Mouse (Mus musculus) CH12.LX (cell line): Measurements from ENCODE around the gene Rab3a. TPM values are rescaled to one million over a fixed set of nuclear protein-coding genes. Genes with fewer than 3 reads are reported as not detected.

Experiments
- DNase-seq: peaks from one replicate; pipeline ENCODE4 v3.0.0-alpha.2; 2013; ENCODE audit errors: extremely low read depth
- H3K27ac ChIP-seq: 2 replicates; pipeline ENCODE4 v1.5.1; 2012; ENCODE audit warnings: low read depth, mild to moderate bottlenecking, control low read depth, moderate library complexity; ENCODE audit not compliant: insufficient read depth
- H3K27me3 ChIP-seq: replicated peaks from 2 replicates; pipeline ENCODE3; 2012; ENCODE audit warnings: inconsistent platforms
- H3K36me3 ChIP-seq, 2 experiments: replicated peaks in 1 of 2; 2 replicates each; pipeline versions ENCODE3 to v1.6.1; 2012; ENCODE audit warnings: inconsistent platforms in 1 of 2, low read length in 1 of 2, mild to moderate bottlenecking in 1 of 2, mixed read lengths in 1 of 2, moderate library complexity in 1 of 2; ENCODE audit not compliant: control insufficient read depth in 1 of 2, insufficient read depth in 1 of 2
- H3K4me1 ChIP-seq, 2 experiments: 2 replicates each; pipeline ENCODE4 v1.6.1; 2012; ENCODE audit warnings: inconsistent platforms in 1 of 2, moderate library complexity in 1 of 2; ENCODE audit not compliant: insufficient read depth in 2 of 2, control insufficient read depth in 1 of 2
- H3K4me2 ChIP-seq: 2 replicates; pipeline ENCODE4 v1.6.1; 2012; ENCODE audit warnings: low read depth, mild to moderate bottlenecking, control low read depth; ENCODE audit not compliant: poor library complexity, insufficient read depth, severe bottlenecking
- H3K4me3 ChIP-seq, 3 experiments: fragments of 150-350 bp in 1 of 3; sonication (generic) in 1 of 3; replicated peaks in 1 of 3; 2 replicates each; pipeline versions ENCODE3 to v1.5.1; 2011 to 2012; ENCODE audit warnings: low read depth in 2 of 3, low read length in 2 of 3, mild to moderate bottlenecking in 2 of 3, moderate library complexity in 2 of 3, control low read depth in 1 of 3, improper control_type of control experiment in 1 of 3, inconsistent platforms in 1 of 3, mixed read lengths in 1 of 3; ENCODE audit not compliant: poor library complexity in 1 of 3
- H3K79me2 ChIP-seq: replicated peaks from 2 replicates; pipeline ENCODE4 v1.6.1; 2012; ENCODE audit warnings: mild to moderate bottlenecking, moderate library complexity; ENCODE audit not compliant: control insufficient read depth, poor library complexity, insufficient read depth, severe bottlenecking; ENCODE audit errors: extremely low read depth
- H3K9ac ChIP-seq: 2 replicates; pipeline ENCODE4 v1.6.1; 2012; ENCODE audit warnings: low read depth, mild to moderate bottlenecking, control low read depth, moderate library complexity; ENCODE audit not compliant: insufficient read depth
- H3K9me3 ChIP-seq: replicated peaks from 2 replicates; pipeline ENCODE3; 2012; ENCODE audit warnings: low read length, inconsistent platforms, mixed read lengths
- BHLHE40 ChIP-seq: IDR thresholded peaks from 2 replicates; pipeline ENCODE4 v1.6.1; 2011; ENCODE audit warnings: mild to moderate bottlenecking, low read depth, low read length, improper control_type of control experiment
- CHD1 ChIP-seq: IDR thresholded peaks from 2 replicates; pipeline ENCODE4 v1.6.1; 2012; ENCODE audit warnings: low read depth, low read length, improper control_type of control experiment, inconsistent platforms
- CHD2 ChIP-seq: IDR thresholded peaks from 2 replicates; pipeline ENCODE4 v1.6.1; 2011; ENCODE audit warnings: low read length, improper control_type of control experiment
- ELF1 ChIP-seq: IDR thresholded peaks from 2 replicates; pipeline ENCODE4 v1.6.1; 2014; ENCODE audit warnings: low read depth, mild to moderate bottlenecking, inconsistent platforms, low read length, improper control_type of control experiment
- EP300 ChIP-seq: IDR thresholded peaks from 2 replicates; pipeline ENCODE4 v1.6.1; 2011; ENCODE audit warnings: low read length, improper control_type of control experiment
- GABPA ChIP-seq: IDR thresholded peaks from 2 replicates; pipeline ENCODE4 v1.6.1; 2012; ENCODE audit warnings: low read depth, low read length, improper control_type of control experiment, inconsistent platforms; ENCODE audit not compliant: insufficient replicate concordance
- HCFC1 ChIP-seq: IDR thresholded peaks from 2 replicates; pipeline ENCODE4 v1.6.1; 2012; ENCODE audit warnings: low read depth, mild to moderate bottlenecking, inconsistent platforms, low read length, improper control_type of control experiment
- IRF4 ChIP-seq: IDR thresholded peaks from 2 replicates; pipeline ENCODE4 v1.6.1; 2014; ENCODE audit warnings: low read depth, mild to moderate bottlenecking, inconsistent platforms, low read length, improper control_type of control experiment
- JUN ChIP-seq: IDR thresholded peaks from 2 replicates; pipeline ENCODE4 v1.6.1; 2011; ENCODE audit warnings: low read depth, mild to moderate bottlenecking, low read length, improper control_type of control experiment, moderate library complexity; ENCODE audit not compliant: insufficient read depth
- JUND ChIP-seq: conservative IDR thresholded peaks from 2 replicates; pipeline ENCODE4 v1.6.1; 2011; ENCODE audit warnings: low read depth, low read length, improper control_type of control experiment
- KAT2A ChIP-seq: IDR thresholded peaks from 2 replicates; pipeline ENCODE4 v1.6.1; 2012; ENCODE audit warnings: low read length, improper control_type of control experiment, inconsistent platforms; ENCODE audit not compliant: insufficient replicate concordance
- MAFK ChIP-seq: IDR thresholded peaks from 2 replicates; pipeline ENCODE4 v1.6.1; 2011; ENCODE audit warnings: low read length, improper control_type of control experiment; ENCODE audit not compliant: insufficient replicate concordance
- MAX ChIP-seq: IDR thresholded peaks from 2 replicates; pipeline ENCODE4 v1.6.1; 2011; ENCODE audit warnings: low read length, improper control_type of control experiment
- MAZ ChIP-seq: IDR thresholded peaks from 2 replicates; pipeline ENCODE4 v1.6.1; 2012; ENCODE audit warnings: low read depth, mild to moderate bottlenecking, inconsistent platforms, low read length, improper control_type of control experiment, moderate library complexity
- MEF2A ChIP-seq: IDR thresholded peaks from 2 replicates; pipeline ENCODE4 v1.6.1; 2014; ENCODE audit warnings: low read depth, mild to moderate bottlenecking, inconsistent platforms, low read length, improper control_type of control experiment, borderline replicate concordance
- MXI1 ChIP-seq: IDR thresholded peaks from 2 replicates; pipeline ENCODE4 v1.6.1; 2011; ENCODE audit warnings: mild to moderate bottlenecking, low read depth, low read length, improper control_type of control experiment
- MYC ChIP-seq: IDR thresholded peaks from 2 replicates; pipeline ENCODE4 v1.6.1; 2011; ENCODE audit warnings: low read depth, mild to moderate bottlenecking, improper control_type of control experiment, low read length
- NELFE ChIP-seq: IDR thresholded peaks from 2 replicates; pipeline ENCODE4 v1.6.1; 2011; ENCODE audit warnings: low read depth, low read length, improper control_type of control experiment
- PAX5 ChIP-seq: IDR thresholded peaks from 2 replicates; pipeline ENCODE4 v1.6.1; 2012; ENCODE audit warnings: low read length, inconsistent platforms, mixed read lengths
- POLR2A ChIP-seq: IDR thresholded peaks from 2 replicates; pipeline ENCODE4 v1.6.1; 2011; ENCODE audit warnings: low read depth, mild to moderate bottlenecking, improper control_type of control experiment, low read length
- POLR2AphosphoS2 ChIP-seq: IDR thresholded peaks from 2 replicates; pipeline ENCODE4 v1.6.1; 2011; ENCODE audit warnings: low read depth, low read length, improper control_type of control experiment
- RAD21 ChIP-seq: IDR thresholded peaks from 2 replicates; pipeline ENCODE4 v1.6.1; 2011; ENCODE audit warnings: low read depth, mild to moderate bottlenecking, low read length, improper control_type of control experiment, moderate library complexity
- RCOR1 ChIP-seq: conservative IDR thresholded peaks from 2 replicates; pipeline ENCODE4 v1.6.1; 2012; ENCODE audit warnings: low read depth, mild to moderate bottlenecking, inconsistent platforms, low read length, improper control_type of control experiment
- SIN3A ChIP-seq: IDR thresholded peaks from 2 replicates; pipeline ENCODE4 v1.6.1; 2012; ENCODE audit warnings: low read length, improper control_type of control experiment, inconsistent platforms
- SMC3 ChIP-seq: IDR thresholded peaks from 2 replicates; pipeline ENCODE4 v1.6.1; 2011; ENCODE audit warnings: low read depth, low read length, improper control_type of control experiment
- TCF12 ChIP-seq: IDR thresholded peaks from 2 replicates; pipeline ENCODE4 v1.6.1; 2014; ENCODE audit warnings: low read depth, mild to moderate bottlenecking, inconsistent platforms, low read length, improper control_type of control experiment
- UBTF ChIP-seq: IDR thresholded peaks from 2 replicates; pipeline ENCODE4 v1.6.1; 2012; ENCODE audit warnings: low read depth, mild to moderate bottlenecking, inconsistent platforms, low read length, improper control_type of control experiment, moderate library complexity
- USF1 ChIP-seq: IDR thresholded peaks from 2 replicates; pipeline ENCODE4 v1.6.1; 2014; ENCODE audit warnings: low read depth, mild to moderate bottlenecking, inconsistent platforms, low read length, improper control_type of control experiment
- USF2 ChIP-seq: conservative IDR thresholded peaks from 2 replicates; pipeline ENCODE4 v1.6.1; 2011; ENCODE audit warnings: low read depth, low read length, improper control_type of control experiment
- ZC3H11A ChIP-seq: IDR thresholded peaks from 2 replicates; pipeline ENCODE4 v1.6.1; 2012; ENCODE audit warnings: low read depth, mild to moderate bottlenecking, inconsistent platforms, low read length, improper control_type of control experiment
- ZKSCAN1 ChIP-seq: IDR thresholded peaks from 2 replicates; pipeline ENCODE4 v1.6.1; 2012; ENCODE audit warnings: low read depth, inconsistent platforms, low read length, improper control_type of control experiment, borderline replicate concordance
- ZMIZ1 ChIP-seq: IDR thresholded peaks from 2 replicates; pipeline ENCODE4 v1.6.1; 2012; ENCODE audit warnings: low read depth, mild to moderate bottlenecking, inconsistent platforms, low read length, improper control_type of control experiment
- ZNF384 ChIP-seq: IDR thresholded peaks from 2 replicates; pipeline ENCODE4 v1.6.1; 2012; ENCODE audit warnings: low read depth, low read length, improper control_type of control experiment, inconsistent platforms
- dilution Hi-C: fragments of 300-500 bp; cut with MboI; formaldehyde crosslinking; loops from 2 replicates; pipeline ENCODE4 v1.14.3; 2020; ENCODE audit warnings: low sequenced_read_pairs; ENCODE audit not compliant: extremely low pct_unique_long_range_greater_than_20kb, extremely low pct_ligation_motif_present
- in situ Hi-C: fragments of 300-500 bp; cut with MboI; formaldehyde crosslinking; loops from 3 replicates; pipeline ENCODE4 v1.14.3; 2019; ENCODE audit warnings: low sequenced_read_pairs, low pct_ligation_motif_present, low pct_unique_long_range_greater_than_20kb, mixed read lengths
- polyA plus RNA-seq: library from polyadenylated mRNA; unstranded; fragments of >175 nt; gene quantifications from 2 replicates; pipeline ENCODE4 v1.2.1, GENCODE M21; 2012; ENCODE audit warnings: low read depth; ENCODE audit not compliant: insufficient read length
- total RNA-seq, 2 experiments: library from RNA; depleted of rRNA; stranded (reverse); fragments of 300-350 nt in 1 of 2; fragments of >200 nt in 1 of 2; gene quantifications; 2 replicates each; pipeline ENCODE4 v1.2.3; 2012 to 2014

Rab3a gene
- total and polyA plus RNA-seq, 3 experiments: 0.87 to 1.9 (median 0.99) TPM

DNA sequence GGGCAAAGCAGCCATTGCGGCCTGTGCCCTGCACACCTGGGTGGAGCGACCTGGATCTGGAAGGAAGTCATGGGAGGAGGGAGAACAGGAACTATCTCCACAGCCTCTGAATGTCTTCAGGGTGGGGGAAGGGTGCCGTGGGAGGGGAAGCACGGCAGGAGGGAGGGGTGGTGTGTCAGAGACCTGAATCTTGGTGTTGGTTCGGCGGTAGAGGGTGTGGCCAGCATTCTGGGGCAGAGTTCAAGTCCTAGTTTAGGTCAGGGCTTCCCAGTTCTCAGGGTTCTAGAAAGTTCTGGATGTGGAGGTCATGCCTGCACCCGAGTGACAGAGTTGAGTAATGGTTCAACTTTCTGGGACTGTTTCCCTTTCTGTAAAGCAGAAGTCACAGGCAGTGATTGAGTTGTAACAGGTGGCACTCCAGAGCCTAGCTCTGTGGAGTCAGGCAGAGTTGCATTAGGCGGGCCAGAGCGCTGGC lies 34.6 kb upstream of the Rab3a start:
- H3K27ac ChIP-seq: no peak overlapping the region
- no peaks in the 10 kb centered on the region for H3K36me3 ChIP-seq
- no peak overlapping the region for H3K9ac ChIP-seq
- H3K4me3 ChIP-seq: no peak overlapping the region
- dilution Hi-C loops (no loop called here), in situ Hi-C loops (loop anchor here (5.0 to 10.0 kb wide), 3 partner anchors 32 to 125 kb away; partner anchors contain the start of genes Pgpep1 and Rab3a)
- no peaks in the 10 kb centered on the region for H3K79me2 ChIP-seq
- H3K9me3 ChIP-seq: no peaks in the 10 kb centered on the region
- TF ChIP-seq MAFK (no peak), POLR2AphosphoS2 (no peak), MYC (no peak), PAX5 (no peak), EP300 (no peak), BHLHE40 (no peak), NELFE (no peak), RCOR1 (no peak), USF2 (no peak), ZC3H11A (no peak), ZKSCAN1 (no peak), MAZ (no peak), HCFC1 (no peak), UBTF (no peak), MXI1 (no peak), TCF12 (no peak), CHD1 (no peak)
- H3K4me1 ChIP-seq: peaks cover 6 to 33% of the 10 kb centered on the region in 2 experiments
- DNase-seq: no peak
- H3K4me2 ChIP-seq: no peak overlapping the region
- peaks cover 13% of the 10 kb centered on the region for H3K27me3 ChIP-seq

DNA sequence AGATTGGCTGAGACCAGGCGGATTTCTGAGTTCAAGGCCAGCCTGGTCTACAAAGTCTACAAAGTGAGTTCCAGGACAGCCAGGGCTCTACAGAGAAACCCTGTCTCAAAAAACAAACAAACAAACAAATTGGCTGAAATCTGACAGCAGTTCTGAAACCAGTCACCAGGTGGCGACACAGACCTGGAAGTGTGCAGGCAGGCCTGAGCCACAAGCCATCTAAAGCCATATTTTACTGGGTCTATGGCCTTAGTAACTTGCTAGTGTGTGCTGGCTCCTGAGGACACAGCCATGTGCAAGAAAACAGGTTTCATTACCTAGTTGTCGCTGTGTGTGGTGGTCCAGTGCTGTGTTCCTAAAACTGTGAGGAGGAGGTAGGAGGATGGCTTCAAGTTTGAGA lies 33.7 kb upstream of the Rab3a start:
- Histone ChIP-seq H3K27ac (no peak overlapping the region), H3K36me3 (no peaks in the 10 kb centered on the region), H3K4me1 (peaks cover 6 to 33% of the 10 kb centered on the region in 2 experiments), H3K4me3 (no peak overlapping the region), H3K79me2 (no peaks in the 10 kb centered on the region), H3K27me3 (peaks cover 13% of the 10 kb centered on the region), H3K9ac (no peak overlapping the region), H3K9me3 (no peaks in the 10 kb centered on the region), H3K4me2 (no peak overlapping the region)
- dilution Hi-C loops: no loop called here
- DNase-seq: peak; percentile 73
- in situ Hi-C loops: no loop called here
- TF ChIP-seq NELFE: no peak; the same call in 1 of the 2 replicates
- TF ChIP-seq ELF1: no peak
- TF ChIP-seq RAD21: peak; percentile 95
- TF ChIP-seq IRF4: no peak
- TF ChIP-seq MEF2A: no peak
- TF ChIP-seq CHD2: no peak
- no peak for TF ChIP-seq PAX5
- no peak for TF ChIP-seq HCFC1
- no peak for TF ChIP-seq MAZ
- TF ChIP-seq TCF12: no peak
- TF ChIP-seq ZMIZ1: no peak
- TF ChIP-seq GABPA: no peak
- no peak for TF ChIP-seq KAT2A
- no peak for TF ChIP-seq EP300
- TF ChIP-seq ZC3H11A: peak; percentile 96
- no peak for TF ChIP-seq JUN
- no peak for TF ChIP-seq ZKSCAN1
- TF ChIP-seq MAX: peak; percentile 39; the same call in 1 of the 2 replicates
- no peak for TF ChIP-seq SIN3A
- no peak for TF ChIP-seq POLR2A
- no peak for TF ChIP-seq ZNF384
- TF ChIP-seq JUND: no peak
- peak; percentile 99 for TF ChIP-seq SMC3
- no peak for TF ChIP-seq USF1
